Mouse (Mus musculus) midbrain, postnatal 0 days (tissue): ENCODE data around the gene Slc45a2. TPM values are rescaled to one million over a fixed set of nuclear protein-coding genes. Genes with fewer than 3 reads are reported as not detected.

Source experiments
- ATAC-seq: fragments of 200-750 bp; cut with Nextera tagmentation; 2 replicates; pipeline ENCODE4 v1.8.0; 2017; ENCODE audit warnings: moderate number of reproducible peaks, mild to moderate bottlenecking, moderate TSS enrichment, moderate library complexity; ENCODE audit not compliant: low FRiP score
- DNase-seq: peaks from one replicate; pipeline ENCODE4 v3.0.0-alpha.2; 2015; ENCODE audit warnings: low spot score
- H3K27ac ChIP-seq: fragments of 300-500 bp; sonication (generic); 2 replicates; pipeline ENCODE4 v1.5.1; 2014; ENCODE audit warnings: low read depth, mild to moderate bottlenecking, low read length, mixed read lengths
- H3K27me3 ChIP-seq: fragments of 300-500 bp; sonication (generic); 2 replicates; pipeline ENCODE4 v1.6.1; 2014; ENCODE audit warnings: low read length, control low read depth, mixed read lengths; ENCODE audit not compliant: insufficient read depth
- H3K36me3 ChIP-seq: fragments of 300-500 bp; sonication (generic); 2 replicates; pipeline ENCODE4 v1.6.1; 2014; ENCODE audit warnings: low read length, control low read depth, mixed read lengths; ENCODE audit not compliant: insufficient read depth
- H3K4me1 ChIP-seq: fragments of 300-500 bp; sonication (generic); 2 replicates; pipeline ENCODE4 v1.6.1; 2014; ENCODE audit warnings: mild to moderate bottlenecking, control low read depth, antibody characterized with exemption, low read length, mixed read lengths; ENCODE audit not compliant: insufficient read depth
- H3K4me2 ChIP-seq: fragments of 300-500 bp; sonication (generic); 2 replicates; pipeline ENCODE4 v1.6.1; 2014; ENCODE audit warnings: low read depth, mild to moderate bottlenecking, low read length, mixed read lengths; ENCODE audit not compliant: poor library complexity, severe bottlenecking
- H3K4me3 ChIP-seq: fragments of 300-500 bp; sonication (generic); 2 replicates; pipeline ENCODE4 v1.5.1; 2014; ENCODE audit warnings: low read depth, mild to moderate bottlenecking, low read length, moderate library complexity
- H3K9ac ChIP-seq: fragments of 300-500 bp; sonication (generic); replicated peaks from 2 replicates; pipeline ENCODE4 v1.6.1; 2014; ENCODE audit warnings: mild to moderate bottlenecking, low read length, moderate library complexity, mixed read lengths; ENCODE audit not compliant: poor library complexity, severe bottlenecking
- H3K9me3 ChIP-seq: fragments of 300-500 bp; sonication (generic); 2 replicates; pipeline ENCODE4 v1.6.1; 2016; ENCODE audit warnings: low read length, control low read depth
- CTCF ChIP-seq: IDR thresholded peaks from 2 replicates; pipeline ENCODE4 v1.5.1; 2016; ENCODE audit warnings: antibody characterized with exemption, mild to moderate bottlenecking
- WGBS: fragments of 180-500 bp; shearing (Covaris S2); extraction: QIAGEN DNeasy Blood & Tissue Kit; methylation state at CpG from one replicate; pipeline ENCODE4 v1.1.7; 2014; 5-methylcytosine and 5-hydroxymethylcytosine counted together
- polyA plus RNA-seq: library from polyadenylated mRNA; unstranded; fragments of >200 nt; fragmentation: Nextera tagmentation; extraction: Ambion mirVana; gene quantifications from 2 replicates; pipeline ENCODE4 v1.2.1, GENCODE M21; 2015
- total RNA-seq: library from RNA; depleted of rRNA; stranded (reverse); fragments of >200 nt; gene quantifications from 2 replicates; pipeline ENCODE4 v1.2.3, GENCODE M21; 2014

The Slc45a2 gene
- total and polyA plus RNA-seq, 2 experiments from 2014 or later = not detected

- Histone ChIP-seq H3K4me2 (no peak overlapping the region), H3K9ac (no peak overlapping the region), H3K36me3 (no peaks in the 10 kb centered on the region), H3K27ac (no peak overlapping the region), H3K27me3 (no peaks in the 10 kb centered on the region), H3K4me1 (no peaks in the 10 kb centered on the region), H3K9me3 (no peaks in the 10 kb centered on the region), H3K4me3 (no peak overlapping the region)
- 50% methylated on average over 3 of the region's 3 CpGs for WGBS
- TF ChIP-seq CTCF = no peak
- ATAC-seq (no peak), DNase-seq (no peak)
Measured at GRCm38 (mm10) chr15:10956706-10957105, 43.8 kb upstream of the Slc45a2 start.

- no peak for DNase-seq
- Histone ChIP-seq H3K27me3 (no peaks in the 10 kb centered on the region), H3K9ac (no peak overlapping the region), H3K4me1 (no peaks in the 10 kb centered on the region), H3K36me3 (no peaks in the 10 kb centered on the region), H3K27ac (no peak overlapping the region), H3K4me2 (no peak overlapping the region), H3K9me3 (no peaks in the 10 kb centered on the region), H3K4me3 (no peak overlapping the region)
- whole genome bisulfite sequencing = 92% methylated on average over 15 of the region's 15 CpGs
- ATAC-seq = no peak
- TF ChIP-seq CTCF = no peak
Measured at GRCm38 (mm10) chr15:10959277-10960026, 41.1 kb upstream of the Slc45a2 start.

GRCm38 (mm10) chr15:10960267-10960666 is 40.3 kb upstream of the Slc45a2 start:
- H3K4me2 ChIP-seq = no peak overlapping the region
- TF ChIP-seq CTCF = no peak
- H3K4me1 ChIP-seq = no peaks in the 10 kb centered on the region
- ATAC-seq (no peak), DNase-seq (no peak)
- H3K27me3 ChIP-seq = no peaks in the 10 kb centered on the region
- H3K4me3 ChIP-seq = no peak overlapping the region
- no peak overlapping the region for H3K27ac ChIP-seq
- H3K9ac ChIP-seq = no peak overlapping the region
- 95% methylated on average over 5 of the region's 5 CpGs for WGBS
- H3K36me3 ChIP-seq = no peaks in the 10 kb centered on the region
- no peaks in the 10 kb centered on the region for H3K9me3 ChIP-seq

- no peak for DNase-seq
- Histone ChIP-seq H3K36me3 (no peaks in the 10 kb centered on the region), H3K27ac (no peak overlapping the region), H3K4me1 (no peaks in the 10 kb centered on the region), H3K9me3 (no peaks in the 10 kb centered on the region), H3K4me2 (no peak overlapping the region), H3K4me3 (no peak overlapping the region), H3K27me3 (no peaks in the 10 kb centered on the region), H3K9ac (no peak overlapping the region)
- no peak for TF ChIP-seq CTCF
- no peak for ATAC-seq
- 85% methylated on average over 2 of the region's 2 CpGs for WGBS
Measured at GRCm38 (mm10) chr15:10962601-10963000, 37.9 kb upstream of the Slc45a2 start.

GRCm38 (mm10) chr15:10969439-10969838 is 31.1 kb upstream of the Slc45a2 start:
- Histone ChIP-seq H3K4me2 (no peak overlapping the region), H3K9me3 (no peaks in the 10 kb centered on the region), H3K36me3 (no peaks in the 10 kb centered on the region), H3K27ac (no peak overlapping the region), H3K9ac (no peak overlapping the region), H3K4me1 (no peaks in the 10 kb centered on the region), H3K4me3 (no peak overlapping the region), H3K27me3 (no peaks in the 10 kb centered on the region)
- no peak for DNase-seq
- no peak for TF ChIP-seq CTCF
- no peak for ATAC-seq
- WGBS = 63% methylated on average over 3 of the region's 3 CpGs

GRCm38 (mm10) chr15:10970777-10971176 is 29.7 kb upstream of the Slc45a2 start:
- H3K4me1 ChIP-seq = no peaks in the 10 kb centered on the region
- ATAC-seq (no peak), DNase-seq (no peak)
- no peak overlapping the region for H3K27ac ChIP-seq
- no peak overlapping the region for H3K4me3 ChIP-seq
- H3K27me3 ChIP-seq = no peaks in the 10 kb centered on the region
- no peaks in the 10 kb centered on the region for H3K36me3 ChIP-seq
- no peak overlapping the region for H3K4me2 ChIP-seq
- WGBS = 86% methylated on average over 5 of the region's 5 CpGs
- H3K9ac ChIP-seq = no peak overlapping the region
- H3K9me3 ChIP-seq = no peaks in the 10 kb centered on the region
- no peak for TF ChIP-seq CTCF
